9 mouse cellular contexts compared by ENCODE assay signal in the genomic region with DNA sequence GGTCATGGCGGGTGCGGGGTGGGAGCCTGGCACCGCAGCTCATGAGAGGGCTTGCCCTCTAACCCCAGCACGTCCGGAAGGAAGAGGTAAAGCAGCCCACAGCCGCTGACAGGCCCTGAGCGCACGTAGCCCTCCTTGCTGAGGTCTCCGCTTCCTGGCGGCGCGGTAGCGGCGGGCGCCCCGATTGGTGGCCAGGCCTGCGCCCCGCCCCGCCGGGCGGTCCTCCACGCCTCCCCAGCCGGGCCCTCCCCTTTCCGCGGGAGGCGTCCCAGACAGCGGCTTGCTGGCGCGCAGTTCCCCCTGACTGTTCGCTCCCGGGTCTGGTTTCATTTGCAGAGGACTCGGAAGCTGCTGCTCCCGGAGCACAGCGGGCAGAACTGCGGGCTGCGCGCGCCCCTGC.
DNase-seq lines count a peak whose midpoint lies in the region; ATAC-seq and TF ChIP-seq lines count a peak whose summit lies in the region.
"Had no signal": no experiment of that assay in that cellular context is flagged by ENCODE, and none has a peak within 500 bp of the region (broad histone marks: within the 10 kb centered on the region; RNA-seq: fewer than 3 reads in every experiment).

No protein-coding gene starts in this region.

- H3K9ac ChIP-seq in hindbrain, embryonic 12.5 days = peak overlapping the region; percentile 63

- peak; percentile 21; the same call in 1 of the 2 replicates for TF ChIP-seq POLR2A in brain, embryonic 14.5 days (IDR thresholded peaks at IDR 0.05; ENCODE audit: borderline replicate concordance, extremely low read depth, insufficient read depth, insufficient read length, poor library complexity, severe bottlenecking)

- TF ChIP-seq CTCF in brain, embryonic 14.5 days (IDR thresholded peaks at IDR 0.05; ENCODE audit: borderline replicate concordance, extremely low read depth, insufficient read depth, insufficient read length) = no peak

- no peaks in the 10 kb centered on the region for H3K27me3 ChIP-seq in hindbrain, embryonic 12.5 days
- H3K27me3 ChIP-seq: Patski had no signal

- H3K9me3 ChIP-seq in hindbrain, embryonic 12.5 days (replicated peaks) = 0 out of 2 replicates have a peak, but pooled peaks cover 5% of the 10 kb centered on the region

- peak; percentile 91 for ATAC-seq in hindbrain, embryonic 12.5 days (ENCODE audit: low FRiP score)
- ATAC-seq: Patski had no signal

- H3K36me3 ChIP-seq in hindbrain, embryonic 12.5 days = no peaks in the 10 kb centered on the region

- WGBS in hindbrain, embryonic 12.5 days = under 1% methylated on average over 38 of the region's 38 CpGs

- H3K4me1 ChIP-seq in hindbrain, embryonic 12.5 days = no peaks in the 10 kb centered on the region

- H3K4me2 ChIP-seq in hindbrain, embryonic 12.5 days (replicated peaks) = peak overlapping the region; percentile 56

- peak overlapping the region; percentile 66 for H3K4me3 ChIP-seq in hindbrain, embryonic 12.5 days

- peak; percentile 80 for DNase-seq in CD4-positive, CD25-positive, alpha-beta regulatory T cell, adult 2 months (ENCODE audit: low read depth, low spot score)
- DNase-seq in brain, embryonic 14.5 days (ENCODE audit: low read depth) = peak; percentile 90
- DNase-seq in gastrocnemius, adult 18-20 months (ENCODE audit: low spot score) = peak; percentile 28
- peak; percentile 34 to 52 for DNase-seq in layer of hippocampus, postnatal 10 days (ENCODE audit: low spot score in 2 of 2)
- DNase-seq in lung, postnatal 10 days = peak; percentile 81
- DNase-seq in ovary, postnatal 36 days (ENCODE audit: low spot score) = peak; percentile 75
- DNase-seq in thymus, postnatal 14 days = peak; percentile 84

- H3K27ac ChIP-seq in hindbrain, embryonic 12.5 days = peak overlapping the region; percentile 81

Comparison
In these comparisons a context has a peak if more than half of its experiments do, and no peak if none do; other contexts are left out.
1. Peak in every context shown above with its lines: DNase-seq, ATAC-seq, H3K4me3 ChIP-seq and H3K27ac ChIP-seq.
2. DNase-seq: peak in every context shown above with its lines; median percentile 90 in brain, embryonic 14.5 days; 84 in thymus, postnatal 14 days; 81 in lung, postnatal 10 days; 80 in CD4-positive, CD25-positive, alpha-beta regulatory T cell, adult 2 months; 75 in ovary, postnatal 36 days; 43 in layer of hippocampus, postnatal 10 days; 28 in gastrocnemius, adult 18-20 months.